Mouse (Mus musculus): ENCODE data around the gene Pmpca.

GRCm38 (mm10) chr2:26445666-26446445 is 56.7 kb downstream of the Pmpca start:
- TF ChIP-seq POLR2A (IDR thresholded peaks at IDR 0.05; ENCODE audit: low read depth, low read length) = no peak
- TF ChIP-seq CTCF (IDR thresholded peaks at IDR 0.05; ENCODE audit: extremely low read depth, insufficient read depth, insufficient read length, insufficient replicate concordance) = no peak

All from spleen, adult 2 months (tissue).